Mouse (Mus musculus) embryo, embryonic 11 days (tissue): ENCODE data around the gene Ofd1.
A peak's percentile ranks its signal among the peaks of the same experiment; 100 is the strongest.

Experiments
- DNase-seq: peaks from one replicate; pipeline ENCODE4 v3.0.0-alpha.2; 2015

Gene Ofd1

GRCm38 (mm10) chrX:166359927-166360440 is 80.5 kb downstream of the Ofd1 start:
- DNase-seq, result no peak

- no peak for DNase-seq
These were observed 81.5 kb downstream of the Ofd1 start for GRCm38 (mm10) chrX:166358955-166359354.

DNA sequence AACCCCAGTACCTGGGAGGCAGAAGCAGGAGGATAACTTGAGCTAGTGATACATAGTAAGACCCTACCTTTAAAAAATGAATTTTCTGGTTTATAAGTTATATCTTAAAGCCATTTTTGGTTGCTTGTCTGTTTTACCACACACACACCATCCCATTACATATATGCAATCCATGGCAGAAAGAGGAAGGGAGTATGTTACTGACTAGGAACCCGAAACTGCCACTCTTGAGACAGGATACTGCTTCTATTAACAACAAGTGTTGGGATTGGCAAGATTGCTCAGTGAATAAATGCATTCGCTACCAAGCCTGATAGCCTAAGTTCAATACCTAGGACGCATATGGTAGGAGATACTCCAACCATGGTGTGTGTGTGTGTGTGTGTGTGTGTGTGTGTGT is 84.2 kb downstream of the Ofd1 start:
- DNase-seq, result no peak

DNA sequence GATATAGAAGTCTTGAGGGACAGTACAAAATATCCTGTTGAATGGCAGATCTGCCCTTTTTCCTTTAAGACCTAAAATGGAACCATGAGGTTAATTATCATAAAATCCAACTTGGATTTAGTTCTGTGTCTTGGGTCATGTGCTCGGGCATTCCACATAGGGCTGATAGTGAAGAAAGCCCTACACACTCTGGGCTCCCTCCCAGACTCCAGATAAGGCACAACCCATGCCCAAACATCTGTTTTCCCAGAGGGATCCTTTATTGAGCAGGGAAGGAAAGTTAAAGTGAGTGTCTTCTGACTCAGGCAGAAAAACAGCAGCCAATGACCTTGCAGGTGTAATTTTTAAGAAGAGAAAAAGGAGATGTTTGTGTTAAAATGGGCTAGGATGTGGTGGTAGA is 85.6 kb downstream of the Ofd1 start:
- no peak for DNase-seq

DNA sequence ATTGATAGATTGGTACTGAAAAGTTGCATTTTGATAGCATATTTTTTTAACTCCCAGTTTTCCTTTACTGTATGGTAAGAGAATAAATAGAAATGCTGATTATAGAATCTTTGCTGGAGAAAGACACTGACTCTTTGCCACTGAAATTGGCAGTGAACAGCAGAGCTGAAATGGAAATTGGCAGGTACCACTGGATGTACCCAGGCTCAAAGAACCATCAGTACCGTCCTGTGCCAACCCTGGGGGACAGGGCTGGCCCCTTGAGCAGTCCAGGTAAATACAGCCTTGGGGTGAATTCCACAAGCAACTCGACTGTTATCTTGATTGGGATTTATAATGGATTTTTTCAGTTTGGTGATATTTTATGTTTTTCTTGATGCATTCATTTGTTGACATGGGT is 87.1 kb downstream of the Ofd1 start:
- no peak for DNase-seq

DNA sequence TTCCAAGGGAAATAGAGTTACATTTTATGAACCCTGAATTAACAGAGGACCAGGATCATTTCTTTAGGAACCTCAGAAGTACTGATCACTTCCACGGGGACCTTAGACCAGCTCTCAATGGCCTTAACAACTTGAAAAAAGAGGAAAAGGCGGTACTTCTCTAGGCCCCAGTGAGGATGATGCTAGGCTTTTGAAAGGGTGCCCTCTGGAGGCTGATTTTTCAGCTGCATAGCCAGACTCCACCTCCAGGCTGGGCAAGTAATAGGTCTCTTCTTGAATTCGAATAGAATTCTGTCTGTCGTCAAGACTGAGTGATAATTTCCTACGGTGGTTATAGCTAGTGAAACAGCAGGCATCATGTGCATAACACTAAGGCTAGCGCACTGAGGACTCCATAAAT is 88.7 kb downstream of the Ofd1 start:
- DNase-seq, result peak; percentile 67

DNA sequence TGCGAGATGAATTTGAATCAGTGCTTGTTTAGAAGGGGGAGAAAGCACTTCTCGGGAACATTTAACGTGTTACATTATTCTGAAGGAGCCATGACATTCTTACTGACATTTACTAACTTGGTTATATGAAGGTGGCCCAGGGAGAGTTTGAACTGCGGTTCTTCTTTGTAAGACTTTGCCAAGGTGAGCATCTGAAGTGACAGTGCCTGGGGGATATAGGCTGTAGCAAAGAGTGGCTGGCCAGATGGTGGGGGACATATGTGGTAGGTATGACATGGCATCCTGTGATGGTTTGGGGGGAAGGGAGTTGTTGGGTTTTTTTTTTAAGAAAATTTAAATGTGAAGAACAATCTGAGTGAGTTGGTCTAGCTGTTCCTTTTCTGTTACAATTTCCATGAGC is 91.9 kb downstream of the Ofd1 start:
- DNase-seq, result no peak

GRCm38 (mm10) chrX:166348086-166348485 is 92.4 kb downstream of the Ofd1 start:
- DNase-seq, result no peak

DNA sequence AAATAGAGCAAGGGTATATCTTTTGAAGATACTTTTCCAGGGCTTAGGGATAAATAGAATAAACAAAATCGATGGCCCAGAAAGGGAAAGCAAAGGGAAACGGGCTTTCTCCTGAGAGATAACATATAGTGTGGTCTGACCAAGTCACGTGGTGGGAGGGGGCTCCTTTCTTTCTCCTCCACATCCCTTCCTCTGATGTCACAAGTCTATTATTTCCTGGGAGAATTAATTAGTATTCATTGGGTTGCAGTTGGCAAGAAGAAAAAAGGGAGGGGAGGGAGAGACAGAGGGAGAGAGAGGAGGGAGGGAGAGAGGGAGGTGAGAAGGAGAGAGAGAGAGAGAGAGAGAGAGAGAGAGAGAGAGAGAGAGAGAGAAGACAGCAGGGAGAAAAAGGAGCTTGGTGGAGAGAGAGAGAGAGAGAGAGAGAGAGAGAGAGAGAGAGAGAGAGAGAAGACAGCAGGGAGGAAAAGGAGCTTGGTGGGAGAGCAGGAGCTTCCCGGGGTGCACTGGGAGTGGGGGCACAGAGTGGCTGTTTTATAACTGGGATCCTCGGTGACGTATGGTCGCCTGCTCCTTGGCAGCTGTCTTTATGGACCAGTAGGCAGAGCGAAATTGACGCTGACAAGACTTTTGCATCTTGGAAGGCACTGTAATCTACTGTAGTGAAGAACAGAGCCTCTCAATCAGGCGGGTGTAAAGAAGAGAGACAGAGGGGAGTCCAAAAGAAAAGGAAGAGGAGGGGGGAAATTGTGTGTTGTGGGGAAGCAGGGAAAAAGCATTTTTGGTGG is 96.1 kb downstream of the Ofd1 start:
- DNase-seq, result peak; percentile 53

DNA sequence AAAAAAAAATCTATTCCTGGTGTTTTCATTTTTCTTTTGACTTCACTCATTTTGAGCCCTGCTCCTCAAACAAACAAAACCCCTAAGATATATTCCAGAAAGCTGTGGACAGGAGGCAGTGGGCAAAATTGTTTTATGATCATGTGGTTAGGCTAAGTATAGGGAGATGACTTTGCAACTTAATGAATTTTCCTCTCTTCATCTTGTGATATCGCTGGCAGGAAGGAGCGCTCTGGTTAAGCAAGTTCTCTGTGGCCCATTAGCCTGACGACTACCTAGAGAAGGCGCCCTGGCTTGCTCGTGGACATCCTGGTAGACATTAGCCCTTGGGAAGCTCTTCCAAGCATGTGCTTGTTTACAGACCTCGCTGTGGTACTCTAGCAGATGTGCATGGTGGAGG is 98.7 kb downstream of the Ofd1 start:
- DNase-seq, result no peak
